17 mouse cellular contexts compared by ENCODE assay signal in the genomic region with DNA sequence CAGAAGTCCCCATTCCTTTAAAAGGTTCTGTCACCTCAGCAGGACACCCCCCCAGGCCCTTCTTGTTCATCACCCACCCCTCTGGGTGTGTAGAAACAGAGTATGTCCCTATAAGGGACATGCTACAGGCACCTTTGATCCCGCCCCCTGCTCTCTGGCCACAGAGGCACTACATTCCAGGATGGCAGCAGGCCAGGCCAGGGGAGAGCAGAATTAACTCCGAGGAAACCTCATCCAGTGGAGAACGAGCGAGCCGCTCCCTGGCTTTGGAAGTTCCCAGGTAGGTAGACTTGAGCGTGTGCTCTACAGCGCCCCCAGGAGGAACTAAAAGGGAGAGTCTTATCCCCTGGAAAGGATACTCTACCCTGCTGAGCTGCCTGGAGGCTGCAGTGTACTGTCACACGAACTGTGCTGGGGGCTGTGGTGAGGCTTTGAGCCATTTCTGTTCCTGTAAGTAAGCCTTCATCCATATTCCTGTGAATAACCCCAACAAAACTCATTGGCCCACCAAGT.
DNase-seq lines count a peak whose midpoint lies in the region; ATAC-seq and TF ChIP-seq lines count a peak whose summit lies in the region.
"Had no signal": no experiment of that assay in that cellular context is flagged by ENCODE, and none has a peak within 500 bp of the region (broad histone marks: within the 10 kb centered on the region; RNA-seq: fewer than 3 reads in every experiment).

No protein-coding gene starts in this region.

- H3K9me3 ChIP-seq in forebrain, postnatal 0 days (ENCODE audit: low read length) = no peaks in the 10 kb centered on the region
- no peaks in the 10 kb centered on the region for H3K9me3 ChIP-seq in forebrain, embryonic 12.5 days
- H3K9me3 ChIP-seq: hindbrain, embryonic 12.5 days; kidney, embryonic 15.5 days; megakaryocyte, embryonic 14.5 days had no signal

- no peak for TF ChIP-seq POLR2A in testis, adult 2 months (IDR thresholded peaks at IDR 0.05; ENCODE audit: control insufficient read depth, low read depth, low read length)

- H3K4me2 ChIP-seq in forebrain, postnatal 0 days (ENCODE audit: low read depth) = no peak overlapping the region
- H3K4me2 ChIP-seq in forebrain, embryonic 12.5 days = no peak overlapping the region
- H3K4me2 ChIP-seq: hindbrain, embryonic 12.5 days; kidney, embryonic 15.5 days; liver, embryonic 11.5 days had no signal

- H3K4me3 ChIP-seq in forebrain, postnatal 0 days (ENCODE audit: low read depth, low read length) = no peak overlapping the region
- no peak overlapping the region for H3K4me3 ChIP-seq in forebrain, embryonic 12.5 days (replicated peaks)
- H3K4me3 ChIP-seq in testis, adult 2 months (ENCODE audit: control insufficient read depth, low read depth, low read length) = no peak overlapping the region
- H3K4me3 ChIP-seq: hindbrain, embryonic 12.5 days; kidney, embryonic 15.5 days; megakaryocyte, embryonic 14.5 days; myocyte had no signal

- DNase-seq in forebrain, postnatal 0 days = no peak
- DNase-seq in kidney, postnatal 25 days = peak; percentile 26 to 53
- no peak for DNase-seq in kidney, adult 9 months
- no peak for DNase-seq in testis, postnatal 14 days (ENCODE audit: low spot score)
- peak; percentile 51 for DNase-seq in testis, postnatal 10 days (ENCODE audit: low spot score)
- DNase-seq in spleen, postnatal 10 days (ENCODE audit: low spot score in 2 of 2) = no peak
- DNase-seq: cerebellum, adult 2 months; heart, adult 11 months; right cerebral cortex, postnatal 25 days; thymus, postnatal 36 days had no signal

- no peak overlapping the region for H3K27ac ChIP-seq in forebrain, postnatal 0 days (ENCODE audit: low read depth, low read length)
- no peak overlapping the region for H3K27ac ChIP-seq in forebrain, embryonic 12.5 days
- no peak overlapping the region for H3K27ac ChIP-seq in testis, adult 2 months (ENCODE audit: control insufficient read depth, insufficient read depth, low read depth, low read length)
- H3K27ac ChIP-seq: hindbrain, embryonic 12.5 days; kidney, embryonic 15.5 days had no signal

- H3K36me3 ChIP-seq in forebrain, postnatal 0 days (ENCODE audit: insufficient read depth) = no peaks in the 10 kb centered on the region
- no peaks in the 10 kb centered on the region for H3K36me3 ChIP-seq in forebrain, embryonic 12.5 days (replicated peaks)
- no peaks in the 10 kb centered on the region for H3K36me3 ChIP-seq in testis, adult 2 months (ENCODE audit: control insufficient read depth, insufficient read depth, low read length)
- H3K36me3 ChIP-seq: hindbrain, embryonic 12.5 days; kidney, embryonic 15.5 days had no signal

- H3K4me1 ChIP-seq in forebrain, postnatal 0 days (ENCODE audit: insufficient read depth) = no peaks in the 10 kb centered on the region
- H3K4me1 ChIP-seq in forebrain, embryonic 12.5 days = no peaks in the 10 kb centered on the region
- no peaks in the 10 kb centered on the region; the same call in none of the 2 replicates for H3K4me1 ChIP-seq in testis, adult 2 months (ENCODE audit: control insufficient read depth, insufficient read depth, low read length)
- H3K4me1 ChIP-seq: hindbrain, embryonic 12.5 days had no signal

- H3K9ac ChIP-seq in forebrain, postnatal 0 days = no peak overlapping the region
- H3K9ac ChIP-seq in forebrain, embryonic 12.5 days = no peak overlapping the region
- H3K9ac ChIP-seq: hindbrain, embryonic 12.5 days; kidney, embryonic 15.5 days had no signal

- peak; percentile 15; the same call in 1 of the 2 replicates for TF ChIP-seq CTCF in forebrain, postnatal 0 days (IDR thresholded peaks at IDR 0.05; ENCODE audit: low read depth)
- peak; percentile 55; the same call in 1 of the 2 replicates for TF ChIP-seq CTCF in testis, adult 2 months (IDR thresholded peaks at IDR 0.05; ENCODE audit: control insufficient read depth, insufficient read depth, insufficient replicate concordance, low read depth, low read length)

- H3K27me3 ChIP-seq in forebrain, postnatal 0 days (ENCODE audit: insufficient read depth, low read length) = no peaks in the 10 kb centered on the region
- H3K27me3 ChIP-seq in forebrain, embryonic 12.5 days = 0 out of 2 replicates have a peak, but pooled peaks cover 2% of the 10 kb centered on the region
- no peaks in the 10 kb centered on the region for H3K27me3 ChIP-seq in testis, adult 2 months (ENCODE audit: control insufficient read depth, insufficient read depth, low read length)
- H3K27me3 ChIP-seq: hindbrain, embryonic 12.5 days; kidney, embryonic 15.5 days had no signal

- ATAC-seq in forebrain, postnatal 0 days = no peak
- no peak for ATAC-seq in forebrain, embryonic 12.5 days (ENCODE audit: low FRiP score)

- 33% methylated on average over 8 of the region's 8 CpGs for WGBS in forebrain, postnatal 0 days
- 37% methylated on average over 8 of the region's 8 CpGs for WGBS in forebrain, embryonic 12.5 days

Comparison
In these comparisons a context has a peak if more than half of its experiments do, and no peak if none do; other contexts are left out.
1. DNase-seq: peak in kidney, postnatal 25 days (2 of 2) and testis, postnatal 10 days (single experiment); none in forebrain, postnatal 0 days (single experiment), kidney, adult 9 months (single experiment), testis, postnatal 14 days (single experiment) and spleen, postnatal 10 days (0 of 2).